Comparison of ENCODE assay signal across 8 mouse cellular contexts in genomic region chr2:93333241-93333816, GRCm38 (mm10). TPM values are rescaled to one million over a fixed set of nuclear protein-coding genes. Genes with fewer than 3 reads are reported as not detected.
DNase-seq lines count a peak whose midpoint lies in the region; ATAC-seq lines count a peak whose summit lies in the region.

No protein-coding gene starts in this region.

- H3K9ac ChIP-seq in lung, embryonic 16.5 days (ENCODE audit: low read length) = peak overlapping the region; percentile 76

- DNase-seq in MN1 (ENCODE audit: low spot score) = peak; percentile 88
- peak; percentile 90 for DNase-seq in cerebellum, adult 8-10 months
- DNase-seq in forelimb bud, embryonic 11.5 days (ENCODE audit: low read depth, low spot score) = peak; percentile 78
- peak; percentile 95 for DNase-seq in heart, postnatal 4 days
- DNase-seq in layer of hippocampus, adult 9-11 months = peak; percentile 54
- peak; percentile 83 for DNase-seq in ovary, postnatal 14 days (ENCODE audit: low spot score)
- peak; percentile 33 to 79 for DNase-seq in thymus, postnatal 10 days (ENCODE audit: low spot score in 2 of 2)

- H3K36me3 ChIP-seq in lung, embryonic 16.5 days (ENCODE audit: control insufficient read depth, insufficient read depth, low read length) = no peaks in the 10 kb centered on the region

- peak overlapping the region; percentile 97 for H3K4me2 ChIP-seq in lung, embryonic 16.5 days (ENCODE audit: low read depth, low read length)

- peaks cover 7% of the 10 kb centered on the region for H3K4me1 ChIP-seq in lung, embryonic 16.5 days (replicated peaks; ENCODE audit: control insufficient read depth, insufficient read depth, low read length)

- H3K9me3 ChIP-seq in lung, embryonic 16.5 days (ENCODE audit: control insufficient read depth, low read length) = 0 out of 2 replicates have a peak, but pooled peaks cover 2% of the 10 kb centered on the region

- peak overlapping the region; percentile 57 for H3K27ac ChIP-seq in lung, embryonic 16.5 days (ENCODE audit: low read length)

- 1% methylated on average over 29 of the region's 29 CpGs for WGBS in lung, embryonic 16.5 days

- H3K4me3 ChIP-seq in lung, embryonic 16.5 days (ENCODE audit: low read length) = peak overlapping the region; percentile 58

- no peaks in the 10 kb centered on the region for H3K27me3 ChIP-seq in lung, embryonic 16.5 days (ENCODE audit: control insufficient read depth, insufficient read depth, low read depth, low read length)

- peak; percentile 62 for ATAC-seq in lung, embryonic 16.5 days (ENCODE audit: low read depth)

RNA-seq across cellular contexts. Expression of gene Tspan18, which starts 1.0 kb away (rescaled TPM):
- total RNA-seq in heart, postnatal 4 days (2021) = 10 to 100 TPM; 60.2 to 64.7 TPM
- polyA plus RNA-seq in lung, embryonic 16.5 days (2015; fragmentation: Nextera tagmentation; extraction: Ambion mirVana) = 24.8 and 29.7 TPM in 2 replicates

Comparison
In these comparisons a context has a peak if more than half of its experiments do, and no peak if none do; other contexts are left out.
1. Peak in every context shown above with its lines: DNase-seq, ATAC-seq, H3K4me3 ChIP-seq and H3K27ac ChIP-seq.